Mouse (Mus musculus) frontal cortex, postnatal 10 days (tissue): ENCODE measurements around the gene Nmnat3.

Experiments used
- DNase-seq, 2 experiments: peaks; one replicate each; pipeline ENCODE4 v3.0.0; 2022; ENCODE audit warnings: low spot score in 2 of 2, mixed read lengths in 1 of 2

Gene Nmnat3

GRCm38 (mm10) chr9:98311316-98311965, 24.2 kb downstream of the Nmnat3 start:
- DNase-seq = no peak

GRCm38 (mm10) chr9:98312622-98313374, 25.6 kb downstream of the Nmnat3 start:
- DNase-seq = no peak

GRCm38 (mm10) chr9:98313587-98313986, 26.4 kb downstream of the Nmnat3 start:
- DNase-seq = no peak

- no peak for DNase-seq
Observed at GRCm38 (mm10) chr9:98314059-98314650, 26.9 kb downstream of the Nmnat3 start.

- DNase-seq = no peak
Observed at GRCm38 (mm10) chr9:98317897-98318296, 30.7 kb downstream of the Nmnat3 start.

- DNase-seq = no peak
Observed at GRCm38 (mm10) chr9:98318875-98319274, 31.6 kb downstream of the Nmnat3 start.

GRCm38 (mm10) chr9:98320785-98321184, 33.5 kb downstream of the Nmnat3 start:
- no peak for DNase-seq

- DNase-seq = no peak
Observed at GRCm38 (mm10) chr9:98326088-98326487, 38.9 kb downstream of the Nmnat3 start.

- no peak for DNase-seq
Observed at GRCm38 (mm10) chr9:98328415-98329176, 41.4 kb downstream of the Nmnat3 start.

GRCm38 (mm10) chr9:98329274-98330105, 42.3 kb downstream of the Nmnat3 start:
- peak; percentile 23 to 26 for DNase-seq

- DNase-seq = no peak
Observed at GRCm38 (mm10) chr9:98333219-98333754, 46.1 kb downstream of the Nmnat3 start.

GRCm38 (mm10) chr9:98337881-98338769, 50.9 kb downstream of the Nmnat3 start:
- no peak for DNase-seq

- DNase-seq = no peak
Observed at GRCm38 (mm10) chr9:98339971-98340370, 52.7 kb downstream of the Nmnat3 start.

GRCm38 (mm10) chr9:98340427-98340826, 53.2 kb downstream of the Nmnat3 start:
- no peak for DNase-seq

GRCm38 (mm10) chr9:98345840-98346239, 58.6 kb downstream of the Nmnat3 start:
- no peak for DNase-seq

GRCm38 (mm10) chr9:98346240-98346639, 59.0 kb downstream of the Nmnat3 start:
- DNase-seq = no peak

- DNase-seq = no peak
Observed at GRCm38 (mm10) chr9:98347021-98347420, 59.8 kb downstream of the Nmnat3 start.

GRCm38 (mm10) chr9:98350318-98351144, 63.3 kb downstream of the Nmnat3 start:
- DNase-seq = no peak

- DNase-seq = no peak
Observed at GRCm38 (mm10) chr9:98352332-98352731, 65.1 kb downstream of the Nmnat3 start.
